Mouse (Mus musculus): ENCODE measurements at regions not wholly inside any gene's neighbourhood (a gene's known extent, or its start where the extent isn't known, plus 50 kb on each side); places are given as distances from the start of the nearest gene placed in this dataset.

DNA sequence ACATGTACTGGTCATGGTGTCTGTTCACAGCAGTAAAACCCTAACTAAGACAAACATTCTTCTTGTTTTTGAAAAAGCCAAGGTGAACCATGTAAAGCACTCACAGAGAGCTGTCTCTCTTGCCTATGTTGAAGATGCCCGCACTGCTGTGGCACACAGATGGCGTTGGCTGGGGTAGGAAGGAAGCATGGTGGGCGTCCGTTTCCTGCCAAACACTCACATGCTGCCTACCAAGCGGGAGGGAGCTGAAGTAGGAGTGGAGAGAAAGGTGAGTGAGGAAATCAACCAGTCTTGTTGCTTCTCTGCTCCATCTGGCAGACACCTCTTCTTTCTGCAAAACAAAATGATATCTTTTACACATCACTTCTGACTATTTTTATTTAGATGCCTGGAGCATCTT, 200.0 kb downstream of the Diras2 start:
- TF ChIP-seq CTCF (conservative IDR thresholded peaks at IDR 0.05; ENCODE audit: insufficient read depth, insufficient read length, low read depth, low read length) (no peak), POLR2A (IDR thresholded peaks at IDR 0.05; ENCODE audit: low read depth, low read length) (no peak)
- DNase-seq, result no peak
- Histone ChIP-seq H3K4me1 (ENCODE audit: control insufficient read depth, insufficient read depth, low read length) (no peaks in the 10 kb centered on the region), H3K36me3 (ENCODE audit: control insufficient read depth, insufficient read depth, low read length) (no peaks in the 10 kb centered on the region), H3K4me3 (ENCODE audit: insufficient read depth, low read depth, low read length) (no peak overlapping the region), H3K27ac (ENCODE audit: insufficient read depth, low read depth, low read length) (no peak overlapping the region), H3K27me3 (replicated peaks; ENCODE audit: control insufficient read depth, insufficient read depth, low read length) (no peaks in the 10 kb centered on the region; the same call in 1 of the 2 replicates)
- 81% methylated on average over 5 of the region's 5 CpGs for WGBS

DNA sequence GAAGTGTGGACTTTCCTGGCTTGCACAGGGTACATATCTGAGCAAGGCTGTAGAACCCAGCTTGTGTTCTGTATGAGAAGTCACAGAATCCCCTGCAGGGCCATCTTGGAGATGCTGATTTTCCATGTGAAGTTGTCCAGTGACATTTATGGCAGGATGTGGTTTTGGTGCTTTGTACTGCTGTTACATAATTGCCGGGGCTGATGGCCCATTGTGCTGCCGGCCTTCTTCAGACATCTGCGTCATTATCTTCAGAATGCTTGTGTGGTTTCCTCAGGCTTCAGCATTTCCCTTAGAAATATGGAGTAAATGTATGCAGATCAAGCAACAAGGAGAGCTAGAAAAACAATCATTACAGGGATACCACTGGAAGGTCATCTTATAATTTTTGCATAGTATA, 196.1 kb downstream of the Diras2 start:
- TF ChIP-seq POLR2A (IDR thresholded peaks at IDR 0.05; ENCODE audit: low read depth, low read length) (no peak), CTCF (conservative IDR thresholded peaks at IDR 0.05; ENCODE audit: insufficient read depth, insufficient read length, low read depth, low read length) (no peak)
- Histone ChIP-seq H3K4me3 (ENCODE audit: insufficient read depth, low read depth, low read length) (no peak overlapping the region), H3K4me1 (ENCODE audit: control insufficient read depth, insufficient read depth, low read length) (no peaks in the 10 kb centered on the region), H3K27ac (ENCODE audit: insufficient read depth, low read depth, low read length) (no peak overlapping the region), H3K27me3 (replicated peaks; ENCODE audit: control insufficient read depth, insufficient read depth, low read length) (no peaks in the 10 kb centered on the region; the same call in 1 of the 2 replicates), H3K36me3 (ENCODE audit: control insufficient read depth, insufficient read depth, low read length) (no peaks in the 10 kb centered on the region)
- WGBS, result 77% methylated on average over 3 of the region's 3 CpGs
- no peak for DNase-seq

DNA sequence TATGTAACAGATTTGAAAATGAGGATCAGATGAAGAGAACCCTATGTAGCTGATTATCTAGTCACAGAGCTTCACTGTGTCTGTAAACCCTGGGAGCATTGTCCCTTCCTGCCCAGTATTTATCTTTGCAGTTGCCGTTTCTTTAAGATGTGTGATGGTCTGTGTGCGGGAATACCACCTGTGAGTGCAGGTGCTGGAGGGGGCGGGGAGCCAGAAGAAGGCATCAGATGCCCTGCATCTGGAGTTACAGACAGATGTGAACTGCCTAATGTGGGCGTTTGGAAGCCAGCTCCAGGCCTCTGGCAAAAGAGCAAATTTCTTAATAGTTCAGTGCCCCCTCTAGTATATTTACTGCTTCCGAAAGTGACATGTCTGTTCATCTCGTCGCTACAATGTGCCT, 193.1 kb downstream of the Diras2 start:
- TF ChIP-seq POLR2A (IDR thresholded peaks at IDR 0.05; ENCODE audit: low read depth, low read length) (no peak), CTCF (conservative IDR thresholded peaks at IDR 0.05; ENCODE audit: insufficient read depth, insufficient read length, low read depth, low read length) (no peak)
- H3K27me3 ChIP-seq (replicated peaks; ENCODE audit: control insufficient read depth, insufficient read depth, low read length), result no peaks in the 10 kb centered on the region; the same call in 1 of the 2 replicates

GRCm38 (mm10) chr13:52339156-52339555, 191.9 kb downstream of the Diras2 start:
- H3K36me3 ChIP-seq (ENCODE audit: control insufficient read depth, insufficient read depth, low read length), result no peaks in the 10 kb centered on the region
- H3K4me1 ChIP-seq (ENCODE audit: control insufficient read depth, insufficient read depth, low read length), result no peaks in the 10 kb centered on the region
- no peak overlapping the region for H3K27ac ChIP-seq (ENCODE audit: insufficient read depth, low read depth, low read length)
- WGBS, result 54% methylated on average over 10 of the region's 10 CpGs
- no peak overlapping the region for H3K4me3 ChIP-seq (ENCODE audit: insufficient read depth, low read depth, low read length)
- no peaks in the 10 kb centered on the region; the same call in 1 of the 2 replicates for H3K27me3 ChIP-seq (replicated peaks; ENCODE audit: control insufficient read depth, insufficient read depth, low read length)
- DNase-seq, result no peak
- TF ChIP-seq CTCF (conservative IDR thresholded peaks at IDR 0.05; ENCODE audit: insufficient read depth, insufficient read length, low read depth, low read length) (no peak), POLR2A (IDR thresholded peaks at IDR 0.05; ENCODE audit: low read depth, low read length) (no peak)

More for the DNA sequence above, 193.1 kb downstream of the Diras2 start:
- no peak overlapping the region for H3K27ac ChIP-seq (ENCODE audit: insufficient read depth, low read depth, low read length)
- no peaks in the 10 kb centered on the region for H3K36me3 ChIP-seq (ENCODE audit: control insufficient read depth, insufficient read depth, low read length)
- 69% methylated on average over 7 of the region's 7 CpGs for WGBS
- no peak for DNase-seq
- no peaks in the 10 kb centered on the region for H3K4me1 ChIP-seq (ENCODE audit: control insufficient read depth, insufficient read depth, low read length)
- H3K4me3 ChIP-seq (ENCODE audit: insufficient read depth, low read depth, low read length), result no peak overlapping the region

- Histone ChIP-seq H3K4me3 (ENCODE audit: insufficient read depth, low read depth, low read length) (no peak overlapping the region), H3K27ac (ENCODE audit: insufficient read depth, low read depth, low read length) (no peak overlapping the region), H3K4me1 (ENCODE audit: control insufficient read depth, insufficient read depth, low read length) (no peaks in the 10 kb centered on the region), H3K27me3 (replicated peaks; ENCODE audit: control insufficient read depth, insufficient read depth, low read length) (no peaks in the 10 kb centered on the region; the same call in 1 of the 2 replicates), H3K36me3 (ENCODE audit: control insufficient read depth, insufficient read depth, low read length) (no peaks in the 10 kb centered on the region)
- WGBS, result 85% methylated on average over 8 of the region's 8 CpGs
- TF ChIP-seq CTCF (conservative IDR thresholded peaks at IDR 0.05; ENCODE audit: insufficient read depth, insufficient read length, low read depth, low read length), result no peak
- no peak for TF ChIP-seq POLR2A (IDR thresholded peaks at IDR 0.05; ENCODE audit: low read depth, low read length)
- DNase-seq, result no peak
These were observed 189.1 kb downstream of the Diras2 start for GRCm38 (mm10) chr13:52341981-52342380.

DNA sequence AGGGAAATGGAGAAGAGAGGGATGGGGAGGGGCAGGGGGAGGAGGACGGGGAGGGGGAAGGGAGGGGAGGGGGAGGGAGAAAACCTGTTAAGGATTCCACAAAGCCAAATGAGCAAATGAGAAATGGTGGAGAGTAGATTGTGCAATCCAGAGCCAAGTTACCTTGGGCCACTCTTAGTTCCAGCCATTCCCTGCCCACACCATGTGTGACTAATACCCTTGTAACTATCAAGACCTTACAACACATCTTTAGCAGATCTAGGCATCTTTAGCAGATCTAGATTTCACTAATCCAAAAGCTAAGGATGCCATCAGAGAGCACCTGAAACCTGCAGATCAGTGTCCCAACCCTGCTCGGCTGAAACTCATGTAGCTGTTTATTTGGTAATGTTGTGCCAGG, 186.7 kb downstream of the Diras2 start:
- Histone ChIP-seq H3K36me3 (ENCODE audit: control insufficient read depth, insufficient read depth, low read length) (no peaks in the 10 kb centered on the region), H3K27me3 (replicated peaks; ENCODE audit: control insufficient read depth, insufficient read depth, low read length) (no peaks in the 10 kb centered on the region; the same call in 1 of the 2 replicates), H3K27ac (ENCODE audit: insufficient read depth, low read depth, low read length) (no peak overlapping the region), H3K4me3 (ENCODE audit: insufficient read depth, low read depth, low read length) (no peak overlapping the region), H3K4me1 (ENCODE audit: control insufficient read depth, insufficient read depth, low read length) (no peaks in the 10 kb centered on the region)
- TF ChIP-seq POLR2A (IDR thresholded peaks at IDR 0.05; ENCODE audit: low read depth, low read length) (no peak), CTCF (conservative IDR thresholded peaks at IDR 0.05; ENCODE audit: insufficient read depth, insufficient read length, low read depth, low read length) (no peak)
- no peak for DNase-seq
- WGBS, result 55% methylated on average over 2 of the region's 2 CpGs

GRCm38 (mm10) chr13:52344853-52345252, 186.2 kb downstream of the Diras2 start:
- H3K4me3 ChIP-seq (ENCODE audit: insufficient read depth, low read depth, low read length), result no peak overlapping the region
- no peaks in the 10 kb centered on the region for H3K36me3 ChIP-seq (ENCODE audit: control insufficient read depth, insufficient read depth, low read length)
- H3K27ac ChIP-seq (ENCODE audit: insufficient read depth, low read depth, low read length), result no peak overlapping the region
- TF ChIP-seq POLR2A (IDR thresholded peaks at IDR 0.05; ENCODE audit: low read depth, low read length) (no peak), CTCF (conservative IDR thresholded peaks at IDR 0.05; ENCODE audit: insufficient read depth, insufficient read length, low read depth, low read length) (no peak)
- H3K4me1 ChIP-seq (ENCODE audit: control insufficient read depth, insufficient read depth, low read length), result no peaks in the 10 kb centered on the region
- 96% methylated on average over 3 of the region's 3 CpGs for WGBS
- H3K27me3 ChIP-seq (replicated peaks; ENCODE audit: control insufficient read depth, insufficient read depth, low read length), result no peaks in the 10 kb centered on the region; the same call in 1 of the 2 replicates
- DNase-seq, result no peak
